Mouse (Mus musculus): Measurements from ENCODE around the gene Tmsb15l.

DNA sequence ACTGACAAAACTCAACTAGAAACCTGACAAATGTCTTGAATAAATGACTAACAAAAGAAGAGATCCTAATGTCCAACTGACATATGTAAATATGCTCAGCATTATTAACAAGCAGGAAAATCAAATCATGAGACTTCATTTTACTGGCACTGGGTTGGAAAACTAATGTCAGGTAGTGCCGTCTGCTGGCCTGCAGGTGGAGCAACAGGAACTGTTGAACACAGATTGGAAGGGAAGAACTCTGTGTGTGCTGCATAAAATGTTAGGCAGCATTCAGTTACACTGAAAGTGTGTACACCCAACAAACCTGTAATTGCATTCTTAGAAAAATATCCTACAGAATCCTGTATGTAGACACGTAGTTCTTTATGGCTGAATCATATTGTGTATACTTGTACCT, 17.0 kb downstream of the Tmsb15l start:
- TF ChIP-seq POLR2A (IDR thresholded peaks at IDR 0.05; ENCODE audit: insufficient read length, low read depth) (no peak), USF1 (IDR thresholded peaks at IDR 0.05; ENCODE audit: low read depth) (no peak), MAX (IDR thresholded peaks at IDR 0.05; ENCODE audit: low read depth) (no peak), TCF3 (IDR thresholded peaks at IDR 0.05; ENCODE audit: insufficient read length, low read depth) (no peak), E2F4 (IDR thresholded peaks at IDR 0.05; ENCODE audit: insufficient read depth) (no peak), TCF12 (IDR thresholded peaks at IDR 0.05; ENCODE audit: insufficient read depth, poor library complexity, severe bottlenecking) (no peak), REST (IDR thresholded peaks at IDR 0.05; ENCODE audit: insufficient read depth, insufficient read length) (no peak), CEBPB (IDR thresholded peaks at IDR 0.05; ENCODE audit: insufficient read depth, poor library complexity, severe bottlenecking) (no peak), POLR2AphosphoS2 (IDR thresholded peaks at IDR 0.05; ENCODE audit: insufficient read length, low read depth) (no peak)

Measured in myocyte (in vitro differentiated cells).